Mouse (Mus musculus): ENCODE measurements at regions not wholly inside any gene's neighbourhood (a gene's known extent, or its start where the extent isn't known, plus 50 kb on each side); places are given as distances from the start of the nearest gene placed in this dataset.
A peak's percentile ranks its signal among the peaks of the same experiment; 100 is the strongest.

DNA sequence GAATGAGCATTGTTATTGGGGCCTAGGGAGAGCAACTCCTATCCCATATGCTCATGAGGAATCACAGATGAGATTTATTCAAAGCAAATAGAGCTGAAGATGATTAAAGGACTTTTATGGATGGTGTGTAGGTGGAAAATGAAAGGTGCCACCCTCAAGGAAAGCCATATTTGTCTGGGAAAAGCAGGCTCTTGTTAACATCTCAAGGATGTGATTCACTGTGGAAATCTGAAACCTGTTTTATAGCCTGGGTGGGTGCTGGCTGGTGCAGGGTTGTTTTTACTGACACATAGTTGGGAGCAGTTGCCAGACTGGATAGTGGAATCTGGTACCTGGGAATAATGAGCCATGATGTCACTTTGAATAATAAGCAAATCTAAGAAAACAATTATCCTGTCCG is 70.7 kb upstream of the Cask start:
- DNase-seq: no peak

DNA sequence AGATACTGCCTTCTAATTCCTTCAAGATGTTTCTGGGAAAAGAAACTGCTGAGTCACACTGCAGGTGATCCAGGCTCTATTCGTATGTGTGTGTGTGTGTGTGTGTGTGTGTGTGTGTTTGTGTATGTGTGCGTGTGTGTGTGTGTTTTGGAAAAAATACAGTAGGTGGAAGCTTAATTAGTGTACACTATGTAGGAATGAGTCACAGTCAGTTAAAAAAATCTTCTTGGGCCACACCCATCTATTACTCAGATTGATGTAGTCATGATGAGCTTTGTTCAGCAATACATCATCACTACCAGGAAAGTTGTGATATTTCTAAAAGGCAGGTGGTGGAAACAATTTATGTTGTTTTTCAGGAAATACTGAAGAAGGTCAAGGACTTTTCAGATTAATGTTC is 67.5 kb upstream of the Cask start:
- DNase-seq: peak; percentile 13

All from kidney, adult 9 months (tissue).